Mouse (Mus musculus): ENCODE results near the gene Nhlrc4.

DNA sequence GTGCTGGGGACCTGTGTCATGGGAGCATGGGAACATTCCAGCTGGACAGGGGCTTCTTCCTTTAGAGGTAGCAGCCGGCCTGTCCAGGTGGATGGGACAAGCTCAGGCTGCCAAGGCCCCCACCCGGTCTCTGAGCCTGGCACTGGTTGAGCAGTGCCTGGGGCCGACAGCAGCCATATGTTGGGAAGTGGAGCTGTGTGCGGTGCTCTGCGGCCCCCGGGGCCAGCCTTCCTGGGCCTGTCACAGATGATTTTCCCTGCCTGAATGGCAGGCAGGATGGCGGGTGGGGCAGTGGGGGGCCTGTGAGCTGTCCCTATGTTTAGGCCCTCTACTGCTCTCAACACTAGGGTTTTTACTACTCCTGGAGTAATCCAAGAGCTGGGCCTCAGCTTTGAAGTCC is 11.4 kb upstream of the Nhlrc4 start:
- TF ChIP-seq POLR2A (IDR thresholded peaks at IDR 0.05; ENCODE audit: borderline replicate concordance, extremely low read depth, insufficient read depth, insufficient read length, poor library complexity, severe bottlenecking): no peak
- TF ChIP-seq CTCF (IDR thresholded peaks at IDR 0.05; ENCODE audit: borderline replicate concordance, extremely low read depth, insufficient read depth, insufficient read length): no peak

Data from brain, embryonic 14.5 days (tissue).